Mouse (Mus musculus): ENCODE data around the gene Plet1. TPM values are rescaled to one million over a fixed set of nuclear protein-coding genes. Genes with fewer than 3 reads are reported as not detected.

The Plet1 gene
- 11.7 and 15.6 TPM in 2 replicates for polyA plus RNA-seq (2015; fragmentation: Nextera tagmentation; extraction: Ambion mirVana)

DNA sequence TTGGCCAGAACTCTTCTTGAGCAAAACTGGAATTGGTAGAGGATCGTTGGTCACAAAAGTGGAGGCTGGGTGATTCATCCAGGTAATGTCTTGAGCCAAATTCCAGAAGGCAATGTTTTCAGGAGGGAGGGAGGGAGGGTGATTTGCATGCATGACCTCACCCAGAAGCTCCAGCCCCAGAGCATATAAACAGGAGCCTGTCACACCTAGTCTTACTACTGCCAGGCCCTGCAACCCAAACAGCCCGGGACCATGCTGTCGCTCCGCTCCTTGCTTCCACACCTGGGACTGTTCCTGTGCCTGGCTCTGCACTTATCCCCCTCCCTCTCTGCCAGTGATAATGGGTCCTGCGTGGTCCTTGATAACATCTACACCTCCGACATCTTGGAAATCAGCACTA lies at the start of gene Plet1:
TSS of gene Plet1 (plus strand) at position 215 of the 400 bp plus-strand sequence.
- Histone ChIP-seq H3K9me3 (replicated peaks) (no peaks in the 10 kb centered on the region), H3K36me3 (no peaks in the 10 kb centered on the region), H3K4me2 (replicated peaks) (no peak within 1 kb of the TSS), H3K4me3 (replicated peaks) (no peak within 1 kb of the TSS), H3K4me1 (no peaks in the 10 kb centered on the region; the same call in 1 of the 2 replicates), H3K27me3 (no peaks in the 10 kb centered on the region), H3K9ac (no peak within 1 kb of the TSS), H3K27ac (replicated peaks) (no peak within 1 kb of the TSS)
- WGBS = 75% methylated on average over 6 of the region's 6 CpGs
- no peak for ATAC-seq (ENCODE audit: insufficient number of reproducible peaks, low FRiP score, low TSS enrichment, low read depth)

DNA sequence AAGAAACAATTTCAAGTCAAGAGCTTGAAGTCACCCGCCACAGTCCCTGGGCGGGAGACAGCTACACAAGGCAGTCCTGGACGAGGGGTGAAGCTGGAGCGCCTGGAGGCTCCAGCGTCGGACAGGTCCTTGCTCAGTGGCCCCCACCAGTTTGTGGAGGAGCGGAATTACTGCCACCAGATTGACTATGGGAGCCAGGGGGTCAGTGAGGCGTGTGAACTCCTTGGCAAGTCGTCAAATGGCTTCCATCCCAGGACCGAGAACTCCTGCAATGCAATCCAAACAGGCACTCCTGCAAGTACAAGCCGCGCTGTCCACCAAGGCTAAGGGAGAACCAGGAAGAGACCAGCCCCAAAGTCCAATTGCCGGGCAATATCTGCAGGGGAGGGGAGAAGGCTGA lies 45.3 kb upstream of the Plet1 start:
- H3K4me3 ChIP-seq (replicated peaks) = no peak overlapping the region
- no peaks in the 10 kb centered on the region for H3K27me3 ChIP-seq
- H3K9me3 ChIP-seq (replicated peaks) = 0 out of 2 replicates have a peak, but pooled peaks cover 5% of the 10 kb centered on the region
- no peak overlapping the region for H3K4me2 ChIP-seq (replicated peaks)
- H3K36me3 ChIP-seq = no peaks in the 10 kb centered on the region
- peaks cover 5% of the 10 kb centered on the region; the same call in 1 of the 2 replicates for H3K4me1 ChIP-seq
- ATAC-seq (ENCODE audit: insufficient number of reproducible peaks, low FRiP score, low TSS enrichment, low read depth) = no peak
- 65% methylated on average over 13 of the region's 13 CpGs for WGBS
- H3K27ac ChIP-seq (replicated peaks) = no peak overlapping the region
- H3K9ac ChIP-seq = no peak overlapping the region

DNA sequence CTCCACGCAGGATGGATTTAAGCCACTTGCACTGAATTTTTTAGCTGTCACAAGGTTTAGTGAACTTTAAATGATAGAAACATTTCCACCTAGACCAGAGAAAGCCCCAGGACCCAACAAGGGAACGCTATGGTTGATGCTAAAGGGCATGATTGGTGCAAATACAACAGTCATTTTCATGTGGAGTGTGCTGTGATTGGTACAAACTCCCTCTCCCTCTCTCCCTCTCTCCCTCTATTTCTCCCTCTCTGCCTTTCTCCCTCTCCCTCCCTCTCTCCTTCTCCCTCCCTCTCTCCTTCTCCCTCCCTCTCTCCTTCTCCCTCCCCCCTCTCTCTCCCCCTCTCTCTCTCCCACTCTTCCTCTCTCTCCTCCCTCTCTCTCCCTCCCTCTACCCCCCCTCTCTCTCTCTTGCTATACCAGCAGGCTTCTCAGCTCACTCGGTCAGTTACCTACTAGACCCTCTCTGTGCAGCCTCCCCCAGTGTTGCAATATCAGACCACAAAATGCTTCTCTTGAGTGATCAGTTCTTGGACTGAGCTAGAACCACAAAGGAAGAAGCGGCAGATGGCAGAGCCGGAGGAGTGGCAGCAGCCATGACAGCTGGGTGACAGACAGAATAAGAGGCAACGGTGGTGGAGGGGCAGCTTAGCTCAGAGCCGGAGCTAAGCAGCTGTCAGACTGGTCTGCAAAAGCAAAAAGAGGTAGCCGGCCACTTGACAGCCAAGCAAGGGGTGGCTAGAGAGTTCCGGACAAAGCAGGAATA lies 42.7 kb upstream of the Plet1 start:
- H3K27me3 ChIP-seq = no peaks in the 10 kb centered on the region
- ATAC-seq (ENCODE audit: insufficient number of reproducible peaks, low FRiP score, low TSS enrichment, low read depth) = peak; percentile 63
- no peaks in the 10 kb centered on the region for H3K36me3 ChIP-seq
- peak overlapping the region; percentile 40; the same call in 1 of the 2 replicates for H3K27ac ChIP-seq (replicated peaks)
- no peak overlapping the region for H3K9ac ChIP-seq
- H3K4me2 ChIP-seq (replicated peaks) = no peak overlapping the region
- H3K4me3 ChIP-seq (replicated peaks) = no peak overlapping the region
- WGBS = 56% methylated on average over 9 of the region's 9 CpGs
- H3K4me1 ChIP-seq = peaks cover 5% of the 10 kb centered on the region; the same call in 1 of the 2 replicates
- no peaks in the 10 kb centered on the region for H3K9me3 ChIP-seq (replicated peaks)

- Histone ChIP-seq H3K36me3 (no peaks in the 10 kb centered on the region), H3K27me3 (no peaks in the 10 kb centered on the region), H3K4me1 (peaks cover 5% of the 10 kb centered on the region; the same call in 1 of the 2 replicates), H3K27ac (replicated peaks) (peak overlapping the region; percentile 40; the same call in 1 of the 2 replicates), H3K4me2 (replicated peaks) (peak overlapping the region; percentile 34), H3K9ac (no peak overlapping the region), H3K9me3 (replicated peaks) (no peaks in the 10 kb centered on the region), H3K4me3 (replicated peaks) (no peak overlapping the region)
- ATAC-seq (ENCODE audit: insufficient number of reproducible peaks, low FRiP score, low TSS enrichment, low read depth) = peak; percentile 44; the same call in 1 of the 2 replicates
- WGBS = 13% methylated on average over 10 of the region's 10 CpGs
Observed at GRCm38 (mm10) chr9:50452303-50452775, 42.0 kb upstream of the Plet1 start.

GRCm38 (mm10) chr9:50457596-50457995 lies 36.7 kb upstream of the Plet1 start:
- Histone ChIP-seq H3K9me3 (replicated peaks) (no peaks in the 10 kb centered on the region), H3K27ac (replicated peaks) (0 out of 2 replicates have a peak overlapping the region, but pooled peaks have one; percentile 30), H3K4me1 (0 out of 2 replicates have a peak, but pooled peaks cover 2% of the 10 kb centered on the region), H3K9ac (no peak overlapping the region), H3K36me3 (no peaks in the 10 kb centered on the region), H3K27me3 (no peaks in the 10 kb centered on the region), H3K4me2 (replicated peaks) (no peak overlapping the region), H3K4me3 (replicated peaks) (no peak overlapping the region)
- 58% methylated on average over 7 of the region's 7 CpGs for whole genome bisulfite sequencing
- no peak for ATAC-seq (ENCODE audit: insufficient number of reproducible peaks, low FRiP score, low TSS enrichment, low read depth)

DNA sequence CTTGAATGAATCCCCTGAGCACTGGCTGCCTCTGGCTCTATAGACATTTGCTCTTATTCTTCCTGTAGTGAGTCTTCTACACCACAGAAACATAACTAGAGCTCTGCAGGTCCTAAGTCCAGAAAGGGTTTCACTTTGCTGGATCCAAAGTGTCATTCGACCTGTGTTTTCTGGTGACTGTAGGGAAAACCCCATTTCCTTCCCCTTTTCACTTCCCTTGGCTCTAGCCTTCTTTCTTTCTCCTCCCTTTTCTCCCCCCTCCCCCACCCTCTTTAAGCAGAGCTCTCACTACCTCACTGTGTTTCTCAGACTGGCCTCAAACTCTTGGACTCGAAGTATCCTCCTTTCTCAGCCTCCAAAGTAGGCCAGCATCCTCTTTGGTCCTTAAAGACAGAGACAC lies 34.8 kb upstream of the Plet1 start:
- no peak for ATAC-seq (ENCODE audit: insufficient number of reproducible peaks, low FRiP score, low TSS enrichment, low read depth)
- H3K36me3 ChIP-seq = no peaks in the 10 kb centered on the region
- WGBS = 71% methylated on average over 2 of the region's 2 CpGs

DNA sequence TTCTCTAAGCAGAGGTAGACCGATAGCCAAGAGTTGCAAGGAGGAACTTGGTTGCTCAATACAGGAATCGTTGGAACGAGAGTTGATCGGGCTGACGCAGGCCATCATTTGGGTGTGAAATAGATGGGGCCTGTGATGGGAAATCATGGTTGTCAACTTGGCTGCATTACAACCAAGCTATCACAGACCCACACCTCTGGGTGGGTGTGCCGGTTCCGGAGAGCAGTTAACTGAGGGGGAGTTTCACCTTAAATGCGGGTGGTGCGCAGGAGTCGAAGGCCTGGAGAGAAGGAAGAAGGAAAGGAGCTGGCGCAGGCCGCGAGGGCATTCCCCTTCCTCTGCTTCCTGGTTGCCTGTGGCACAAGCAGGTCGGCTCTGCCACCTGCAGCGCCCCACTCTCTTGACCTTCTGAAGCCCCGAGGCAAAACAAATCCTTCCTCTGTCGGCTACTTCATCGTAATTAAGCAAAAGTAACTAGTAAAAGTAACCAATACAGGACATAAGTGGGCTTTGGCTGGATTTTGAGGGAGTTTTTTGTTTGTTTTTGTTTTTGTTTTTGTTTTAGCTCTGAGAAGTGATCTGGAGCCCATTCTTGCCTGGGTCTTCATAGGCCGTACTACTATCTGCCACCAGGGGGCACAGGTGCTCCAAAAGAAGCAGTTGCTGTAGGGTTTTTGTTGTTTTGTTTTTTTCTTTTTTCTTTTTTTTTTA lies 31.7 kb upstream of the Plet1 start:
- WGBS = 36% methylated on average over 19 of the region's 19 CpGs
- Histone ChIP-seq H3K27me3 (no peaks in the 10 kb centered on the region), H3K4me1 (0 out of 2 replicates have a peak, but pooled peaks cover 5% of the 10 kb centered on the region), H3K9me3 (replicated peaks) (no peaks in the 10 kb centered on the region), H3K36me3 (no peaks in the 10 kb centered on the region), H3K27ac (replicated peaks) (no peak overlapping the region), H3K9ac (no peak overlapping the region), H3K4me2 (replicated peaks) (peak overlapping the region; percentile 43), H3K4me3 (replicated peaks) (peak overlapping the region; percentile 17; the same call in 1 of the 2 replicates)
- ATAC-seq (ENCODE audit: insufficient number of reproducible peaks, low FRiP score, low TSS enrichment, low read depth) = no peak

More for the DNA sequence above, 34.8 kb upstream of the Plet1 start:
- Histone ChIP-seq H3K4me1 (0 out of 2 replicates have a peak, but pooled peaks cover 5% of the 10 kb centered on the region), H3K4me3 (replicated peaks) (no peak overlapping the region), H3K4me2 (replicated peaks) (no peak overlapping the region), H3K27me3 (no peaks in the 10 kb centered on the region), H3K9ac (no peak overlapping the region), H3K9me3 (replicated peaks) (no peaks in the 10 kb centered on the region), H3K27ac (replicated peaks) (no peak overlapping the region)

DNA sequence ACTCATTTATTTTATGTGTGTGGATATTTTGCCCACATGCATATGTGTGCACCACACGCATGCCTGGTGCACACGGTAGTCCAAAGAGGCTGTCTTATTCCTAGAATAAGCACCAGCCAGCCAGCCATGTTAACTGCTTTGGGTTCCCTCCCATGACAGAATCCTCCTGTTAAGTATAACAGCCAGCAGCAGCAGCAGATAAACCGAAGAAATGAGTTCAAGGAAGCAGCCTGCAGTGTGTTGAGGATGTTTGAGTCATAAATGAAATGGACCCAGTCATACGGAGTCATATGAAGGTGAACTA lies 31.2 kb upstream of the Plet1 start:
- Histone ChIP-seq H3K4me2 (replicated peaks) (peak overlapping the region; percentile 43; the same call in 1 of the 2 replicates), H3K27me3 (no peaks in the 10 kb centered on the region), H3K4me1 (0 out of 2 replicates have a peak, but pooled peaks cover 5% of the 10 kb centered on the region), H3K9ac (no peak overlapping the region), H3K27ac (replicated peaks) (no peak overlapping the region), H3K36me3 (no peaks in the 10 kb centered on the region), H3K9me3 (replicated peaks) (no peaks in the 10 kb centered on the region), H3K4me3 (replicated peaks) (no peak overlapping the region)
- 38% methylated on average over 4 of the region's 4 CpGs for WGBS
- no peak for ATAC-seq (ENCODE audit: insufficient number of reproducible peaks, low FRiP score, low TSS enrichment, low read depth)

DNA sequence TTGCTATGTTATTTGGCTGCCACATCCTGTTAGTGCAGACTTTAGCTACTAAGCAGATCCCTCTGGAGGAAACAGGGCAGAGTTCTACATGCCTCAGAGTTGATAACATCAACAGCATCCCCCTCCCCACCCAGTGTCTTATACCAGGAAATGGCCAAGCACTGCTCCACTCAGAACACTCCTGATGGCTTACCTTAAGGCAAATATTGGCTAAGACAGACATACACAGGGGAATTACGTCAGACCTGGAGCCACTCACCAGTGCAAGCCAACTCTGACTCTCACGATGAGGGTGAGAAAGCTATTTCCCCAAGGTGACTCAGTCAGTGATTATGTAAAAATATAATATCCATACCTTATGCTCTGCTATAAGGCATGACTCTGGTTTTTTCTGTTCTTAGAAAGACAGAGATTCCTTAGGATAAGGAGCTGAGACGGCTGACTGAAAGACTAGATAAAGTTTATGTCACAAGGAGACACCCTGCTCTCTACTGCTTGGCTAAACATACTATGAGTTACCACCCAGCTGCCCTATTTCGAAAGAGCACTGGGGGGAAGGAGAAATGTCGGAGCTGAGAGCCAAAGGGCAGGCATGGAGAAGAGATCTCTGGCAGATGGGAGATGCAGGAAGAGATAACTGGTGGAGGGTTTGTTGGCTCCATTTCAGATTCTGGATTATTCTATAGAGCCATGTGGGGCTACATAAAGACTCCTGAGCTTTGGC lies 23.8 kb upstream of the Plet1 start:
- no peak overlapping the region for H3K4me3 ChIP-seq (replicated peaks)
- H3K9me3 ChIP-seq (replicated peaks) = no peaks in the 10 kb centered on the region
- no peak overlapping the region for H3K9ac ChIP-seq
- ATAC-seq (ENCODE audit: insufficient number of reproducible peaks, low FRiP score, low TSS enrichment, low read depth) = no peak
- 67% methylated on average over 5 of the region's 5 CpGs for WGBS
- no peaks in the 10 kb centered on the region for H3K27me3 ChIP-seq
- H3K4me2 ChIP-seq (replicated peaks) = no peak overlapping the region
- no peak overlapping the region for H3K27ac ChIP-seq (replicated peaks)
- H3K4me1 ChIP-seq = no peaks in the 10 kb centered on the region
- no peaks in the 10 kb centered on the region for H3K36me3 ChIP-seq

DNA sequence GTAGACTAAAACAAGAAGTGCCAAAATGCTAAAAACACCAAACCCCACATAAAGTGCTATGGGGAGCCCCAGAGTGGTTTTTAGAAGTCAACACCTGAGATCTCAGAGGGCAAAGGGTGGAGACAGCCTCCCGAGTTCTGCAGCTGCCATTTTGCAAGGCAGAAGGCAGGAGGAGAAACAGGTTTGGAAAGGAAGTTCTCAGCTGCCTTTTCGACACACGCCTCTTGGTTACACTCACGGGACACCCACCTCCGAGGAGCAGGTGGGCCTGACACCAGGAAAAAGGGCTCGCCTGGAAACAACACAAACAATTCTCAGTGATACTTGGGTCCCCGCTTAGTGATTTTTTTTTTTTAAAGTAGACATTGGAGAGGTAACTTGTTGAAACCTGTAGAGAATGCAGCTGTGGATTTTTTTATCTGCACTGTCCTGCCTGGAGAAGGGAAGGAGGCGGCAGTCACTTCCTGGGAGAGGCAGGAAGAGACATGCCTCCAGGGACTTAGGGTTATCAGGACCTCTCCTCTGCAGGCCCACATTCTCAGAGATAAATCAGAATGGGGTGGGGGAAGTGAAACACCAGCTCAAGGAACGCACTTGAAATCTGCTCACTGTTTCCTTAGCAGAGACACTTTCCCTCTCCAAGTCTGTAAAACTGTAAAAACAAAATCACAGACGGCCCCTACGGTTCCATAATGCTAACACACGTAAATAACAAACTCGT lies 23.0 kb upstream of the Plet1 start:
- ATAC-seq (ENCODE audit: insufficient number of reproducible peaks, low FRiP score, low TSS enrichment, low read depth) = no peak
- H3K4me1 ChIP-seq = no peaks in the 10 kb centered on the region
- 46% methylated on average over 13 of the region's 13 CpGs for WGBS
- no peak overlapping the region for H3K4me3 ChIP-seq (replicated peaks)
- no peaks in the 10 kb centered on the region for H3K27me3 ChIP-seq
- no peak overlapping the region for H3K9ac ChIP-seq
- H3K36me3 ChIP-seq = no peaks in the 10 kb centered on the region
- H3K9me3 ChIP-seq (replicated peaks) = no peaks in the 10 kb centered on the region
- H3K4me2 ChIP-seq (replicated peaks) = no peak overlapping the region
- H3K27ac ChIP-seq (replicated peaks) = 0 out of 2 replicates have a peak overlapping the region, but pooled peaks have one; percentile 1

Measured in embryonic facial prominence, embryonic 15.5 days (tissue).